Mouse (Mus musculus) activated CD4-positive, CD25-positive, alpha-beta regulatory T cell (primary cell): ENCODE results near the gene Vmn2r111. TPM values are rescaled to one million over a fixed set of nuclear protein-coding genes. Genes with fewer than 3 reads are reported as not detected.

Experiments used
- polyA plus RNA-seq, 2 experiments: library from polyadenylated mRNA; unstranded; fragments of 100-300 nt; shearing (Covaris generic); gene quantifications; one replicate each; pipeline ENCODE4 v1.2.1; 2017

The Vmn2r111 gene
- not detected for polyA plus RNA-seq

GRCm38 (mm10) chr17:22573382-22573781, at the start of gene Vmn2r111:
TSS of gene Vmn2r111 (minus strand) at chr17:22573482.

GRCm38 (mm10) chr17:22600651-22601050, 27.4 kb upstream of the Vmn2r111 start, which contains the start of gene Vmn2r112:
TSS of gene Vmn2r112 (plus strand) at chr17:22600951.

Other genes starting within 250 kb of the Vmn2r111 start
- gene Zfp944, start 212.1 kb downstream of the Vmn2r111 start, polyA plus RNA-seq, result 10 to 100 TPM; 12.2 to 12.8 TPM
- gene Zfp758, start 212.0 kb downstream of the Vmn2r111 start, polyA plus RNA-seq, result 10 to 100 TPM; 10.6 to 19.2 TPM
- 1 to 10 TPM; 1.4 to 1.7 TPM for gene Zfp946, start 149.3 kb downstream of the Vmn2r111 start, polyA plus RNA-seq
- under 1 TPM in 1 of 2 experiments, not detected in 1; 0.02 TPM for gene Vmn2r112, start 27.5 kb upstream of the Vmn2r111 start, polyA plus RNA-seq